ENCODE assay signal across 8 mouse cellular contexts in genomic region chr13:64311266-64311665, GRCm38 (mm10). TPM values are rescaled to one million over a fixed set of nuclear protein-coding genes. Genes with fewer than 3 reads are reported as not detected.
DNase-seq lines count a peak whose midpoint lies in the region; ATAC-seq and TF ChIP-seq lines count a peak whose summit lies in the region.

No protein-coding gene starts in this region.

- H3K27ac ChIP-seq in heart, adult 2 months = peak overlapping the region; percentile 95
- H3K27ac ChIP-seq in hindbrain, postnatal 0 days = no peak overlapping the region
- H3K27ac ChIP-seq in macrophage = no peak overlapping the region

- peaks cover 7% of the 10 kb centered on the region for H3K36me3 ChIP-seq in heart, adult 2 months (ENCODE audit: control insufficient read depth, insufficient read depth, low read length)
- H3K36me3 ChIP-seq in hindbrain, postnatal 0 days (ENCODE audit: insufficient read depth, low read length) = peaks cover 7% of the 10 kb centered on the region; the same call in 1 of the 2 replicates
- H3K36me3 ChIP-seq in macrophage (ENCODE audit: inconsistent target) = no peaks in the 10 kb centered on the region

- no peaks in the 10 kb centered on the region for H3K27me3 ChIP-seq in heart, adult 2 months (ENCODE audit: control insufficient read depth, insufficient read depth, low read length)
- H3K27me3 ChIP-seq in hindbrain, postnatal 0 days (ENCODE audit: insufficient read depth, low read length) = no peaks in the 10 kb centered on the region

- H3K4me1 ChIP-seq in heart, adult 2 months (ENCODE audit: control insufficient read depth, insufficient read depth, low read length) = peaks cover 15% of the 10 kb centered on the region
- no peaks in the 10 kb centered on the region for H3K4me1 ChIP-seq in hindbrain, postnatal 0 days (ENCODE audit: insufficient read depth, low read length)

- no peaks in the 10 kb centered on the region; the same call in 1 of the 2 replicates for H3K79me2 ChIP-seq in heart, adult 2 months (replicated peaks; ENCODE audit: control insufficient read depth, insufficient read depth, low read length)
- peaks cover 19% of the 10 kb centered on the region; the same call in 1 of the 2 replicates for H3K79me2 ChIP-seq in macrophage (ENCODE audit: inconsistent target)

- no peaks in the 10 kb centered on the region for H3K9me3 ChIP-seq in hindbrain, postnatal 0 days (ENCODE audit: low read length)

- ATAC-seq in hindbrain, postnatal 0 days = no peak

- intact Hi-C loops in heart, adult 2 months (cut with DNase I) = no loop called here
- intact Hi-C loops in left cerebral cortex, postnatal 10 days (cut with DNase I) = loop anchor here (5.0 kb wide), 1 partner anchor 56 kb away; no protein-coding TSS in a partner anchor

- no peak for TF ChIP-seq POLR2A in heart, adult 2 months (IDR thresholded peaks at IDR 0.05; ENCODE audit: insufficient read depth, low read depth, low read length)

- H3K9ac ChIP-seq in heart, adult 2 months (ENCODE audit: low read depth, low read length) = no peak overlapping the region; the same call in 1 of the 2 replicates
- H3K9ac ChIP-seq in hindbrain, postnatal 0 days (replicated peaks; ENCODE audit: low read length) = no peak overlapping the region

- WGBS in heart, adult 2 months = 24% methylated on average over 1 of the region's 1 CpGs
- WGBS in hindbrain, postnatal 0 days = 76% methylated on average over 1 of the region's 1 CpGs
- 88% methylated on average over 1 of the region's 1 CpGs for WGBS in macrophage (ENCODE audit: missing documents)

- H3K4me3 ChIP-seq in heart, adult 2 months = peak overlapping the region; percentile 69
- H3K4me3 ChIP-seq in hindbrain, postnatal 0 days (ENCODE audit: low read length) = peak overlapping the region; percentile 68
- peak overlapping the region; percentile 91 for H3K4me3 ChIP-seq in macrophage (ENCODE audit: inconsistent target)

- no peak for TF ChIP-seq CTCF in heart, adult 2 months (IDR thresholded peaks at IDR 0.05)
- no peak for TF ChIP-seq CTCF in hindbrain, postnatal 0 days (IDR thresholded peaks at IDR 0.05; ENCODE audit: low read depth)

- H3K4me2 ChIP-seq in hindbrain, postnatal 0 days (ENCODE audit: low read depth, low read length) = peak overlapping the region; percentile 55

- DNase-seq in heart, adult 2 months = no peak
- no peak for DNase-seq in heart, adult 18-20 months
- peak; percentile 31 for DNase-seq in NIH3T3 (ENCODE audit: low read depth)
- no peak for DNase-seq in hindbrain, postnatal 0 days (ENCODE audit: low spot score)
- no peak for DNase-seq in testis, postnatal 10 days (ENCODE audit: low spot score)
- DNase-seq in adrenal gland, adult 18-20 months (ENCODE audit: low spot score in 2 of 2) = no peak
- no peak for DNase-seq in left cerebral cortex, postnatal 10 days (ENCODE audit: extremely low spot score in 1 of 2, low spot score in 2 of 2)

- no peak for TF ChIP-seq EP300 in heart, adult 2 months (IDR thresholded peaks at IDR 0.05; ENCODE audit: insufficient read depth, low read depth, low read length)

RNA-seq across cellular contexts. Expression of gene Aaed1, which starts 1.2 kb away (rescaled TPM):
- total RNA-seq in heart, adult 2 months (2021) = 10 to 100 TPM; 55.7 to 65.7 TPM
- polyA plus RNA-seq in heart, adult 2 months (2012; rRNA removed) = 19.6 and 28.4 TPM in 2 replicates
- total RNA-seq in heart, adult 18-20 months (2021) = 10 to 100 TPM; 57.7 to 58.6 TPM
- 10.5 and 13.5 TPM in 2 replicates for total RNA-seq in hindbrain, postnatal 0 days (2014; rRNA removed)
- polyA plus RNA-seq in hindbrain, postnatal 0 days (2015; fragmentation: Nextera tagmentation; extraction: Ambion mirVana) = 16.0 and 18.6 TPM in 2 replicates
- 10 to 100 TPM in 19 of 26 experiments, 1 to 10 TPM in 7; 5.2 to 47.8 (median 21.1) TPM for total RNA-seq in macrophage (2018; cell fraction: chromatin; rRNA removed)
- total RNA-seq in macrophage (2018; cell fraction: cytosol; rRNA removed) = 10 to 100 TPM; 11.9 to 46.4 (median 21.9) TPM
- total RNA-seq in macrophage (2018; cell fraction: nucleus; rRNA removed) = 10 to 100 TPM in 20 of 26 experiments, 1 to 10 TPM in 6; 5.6 to 41.1 (median 13.5) TPM
- polyA plus RNA-seq in macrophage (2018) = 14.5 to 40.9 TPM (median 29.7 TPM) in 3 replicates
- total RNA-seq in adrenal gland, adult 18-20 months (2021) = 10 to 100 TPM; 40.6 to 45.6 TPM
- total RNA-seq in left cerebral cortex, postnatal 10 days (2021) = 10 to 100 TPM; 10.0 to 10.3 TPM

RNA-seq across cellular contexts. Expression of gene Cdc14b, which starts 36.2 kb away (rescaled TPM):
- 1 to 10 TPM; 8.7 to 8.8 TPM for total RNA-seq in heart, adult 2 months (2021)
- 8.2 and 19.8 TPM in 2 replicates for polyA plus RNA-seq in heart, adult 2 months (2012; rRNA removed)
- 10 to 100 TPM in 1 of 2 experiments, 1 to 10 TPM in 1; 8.6 to 10.9 TPM for total RNA-seq in heart, adult 18-20 months (2021)
- total RNA-seq in hindbrain, postnatal 0 days (2014; rRNA removed) = 2.2 and 5.5 TPM in 2 replicates
- polyA plus RNA-seq in hindbrain, postnatal 0 days (2015; fragmentation: Nextera tagmentation; extraction: Ambion mirVana) = 2.3 and 2.7 TPM in 2 replicates
- 10 to 100 TPM; 10.4 to 46.3 (median 25.4) TPM for total RNA-seq in macrophage (2018; cell fraction: chromatin; rRNA removed)
- 10 to 100 TPM in 10 of 26 experiments, 1 to 10 TPM in 16; 3.8 to 15.6 (median 7.4) TPM for total RNA-seq in macrophage (2018; cell fraction: cytosol; rRNA removed)
- total RNA-seq in macrophage (2018; cell fraction: nucleus; rRNA removed) = 10 to 100 TPM in 21 of 26 experiments, 1 to 10 TPM in 5; 5.0 to 38.0 (median 13.8) TPM
- 5.6 to 8.3 TPM (median 7.6 TPM) in 3 replicates for polyA plus RNA-seq in macrophage (2018)
- 10 to 100 TPM; 11.3 to 12.6 TPM for total RNA-seq in adrenal gland, adult 18-20 months (2021)
- 1 to 10 TPM; 2.9 to 3.4 TPM for total RNA-seq in left cerebral cortex, postnatal 10 days (2021)

RNA-seq across cellular contexts. Expression of gene Ctsl, which starts 59.4 kb away (rescaled TPM):
- total RNA-seq in heart, adult 2 months (2021) = 100 to 1,000 TPM; 221 to 288 TPM
- 90.0 and 166 TPM in 2 replicates for polyA plus RNA-seq in heart, adult 2 months (2012; rRNA removed)
- total RNA-seq in heart, adult 18-20 months (2021) = 100 to 1,000 TPM; 218 to 254 TPM
- 103 and 116 TPM in 2 replicates for total RNA-seq in hindbrain, postnatal 0 days (2014; rRNA removed)
- polyA plus RNA-seq in hindbrain, postnatal 0 days (2015; fragmentation: Nextera tagmentation; extraction: Ambion mirVana) = 203 and 219 TPM in 2 replicates
- 100 to 1,000 TPM in 15 of 26 experiments, 10 to 100 TPM in 11; 28.8 to 498 (median 136) TPM for total RNA-seq in macrophage (2018; cell fraction: chromatin; rRNA removed)
- total RNA-seq in macrophage (2018; cell fraction: cytosol; rRNA removed) = 1,000 to 10,000 TPM in 1 of 26 experiments, 100 to 1,000 TPM in 25; 292 to 1,007 (median 547) TPM
- total RNA-seq in macrophage (2018; cell fraction: nucleus; rRNA removed) = 1,000 to 10,000 TPM in 1 of 26 experiments, 100 to 1,000 TPM in 25; 266 to 1,797 (median 504) TPM
- polyA plus RNA-seq in macrophage (2018) = 822 to 3,190 TPM (median 998 TPM) in 3 replicates
- 100 to 1,000 TPM; 216 to 657 TPM for total RNA-seq in adrenal gland, adult 18-20 months (2021)
- total RNA-seq in left cerebral cortex, postnatal 10 days (2021) = 100 to 1,000 TPM; 186 to 187 TPM
